Mouse (Mus musculus) ES-Bruce4 (cell line): Measurements from ENCODE around the gene Mrpl10.

Source experiments
- CTCF ChIP-seq: IDR thresholded peaks from one replicate; pipeline ENCODE4 v1.8.1; 2011; ENCODE audit warnings: low read depth, low read length
- POLR2A ChIP-seq: IDR thresholded peaks from one replicate; pipeline ENCODE4 v1.8.1; 2011; ENCODE audit warnings: low read length; ENCODE audit not compliant: insufficient read depth

GRCm38 (mm10) chr11:97013121-97013670 is 28.2 kb upstream of the Mrpl10 start, which contains the start of gene Sp6:
- TF ChIP-seq POLR2A = no peak
- no peak for TF ChIP-seq CTCF
